Mouse (Mus musculus) CD4-positive naive resting alpha-beta T cell, adult 57 days (primary cell): ENCODE data around the gene Slc5a5. TPM values are rescaled to one million over a fixed set of nuclear protein-coding genes. Genes with fewer than 3 reads are reported as not detected.

Experiments used
- total RNA-seq: library from RNA; stranded (reverse); gene quantifications from one replicate; pipeline ENCODE4 v1.2.4, GENCODE M21; 2023

Gene Slc5a5
- total RNA-seq, result 0.18 TPM

DNA sequence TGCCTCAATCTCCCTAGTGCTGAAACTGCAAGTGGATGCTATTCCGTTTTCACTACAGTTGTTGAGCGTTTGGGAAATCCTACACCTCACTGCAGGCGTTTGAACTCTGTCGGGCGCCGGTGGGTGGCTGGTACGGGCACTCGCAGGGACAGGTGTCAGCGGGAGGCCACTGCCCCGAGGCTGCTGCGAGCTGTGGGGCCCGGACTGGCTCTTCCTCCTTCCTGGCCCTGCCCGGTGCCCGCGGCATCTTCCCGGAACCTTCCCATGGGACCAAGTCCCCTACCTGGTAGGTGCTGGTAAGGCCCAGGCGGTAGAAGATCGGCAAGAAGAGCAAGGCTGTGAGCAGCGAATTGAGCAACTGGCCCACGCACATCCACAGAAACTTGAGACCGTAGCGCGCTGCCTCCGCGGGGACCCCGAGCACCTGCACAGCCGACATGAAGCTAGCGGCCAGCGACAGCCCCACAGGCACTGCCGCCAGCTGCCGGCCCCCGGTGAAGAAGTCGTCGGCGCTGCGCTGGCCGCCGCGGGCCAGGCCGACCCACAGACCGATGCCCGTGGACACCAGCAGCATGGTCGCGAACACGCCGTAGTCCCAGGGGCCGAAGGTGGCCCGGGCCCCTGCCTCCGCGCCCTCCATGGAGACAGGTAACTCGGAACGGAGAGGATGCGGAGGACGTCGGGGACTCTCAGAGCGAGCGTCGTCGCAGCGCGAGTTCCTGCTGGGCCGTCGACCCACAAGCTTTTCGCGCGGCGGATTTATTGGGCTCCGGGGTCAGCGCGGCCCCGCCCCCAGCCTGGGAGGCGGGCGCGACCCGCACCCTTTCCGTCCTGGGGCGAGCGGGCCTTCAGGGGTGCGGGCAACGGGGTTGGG, at the start of gene Slc5a5:
TSS of gene Slc5a5 (minus strand) at position 736 of the 874 bp plus-strand sequence.

GRCm38 (mm10) chr8:70905831-70906736, 13.5 kb upstream of the Slc5a5 start, which contains the start of gene Map1s:
TSS of gene Map1s (plus strand) at chr8:70905932.

DNA sequence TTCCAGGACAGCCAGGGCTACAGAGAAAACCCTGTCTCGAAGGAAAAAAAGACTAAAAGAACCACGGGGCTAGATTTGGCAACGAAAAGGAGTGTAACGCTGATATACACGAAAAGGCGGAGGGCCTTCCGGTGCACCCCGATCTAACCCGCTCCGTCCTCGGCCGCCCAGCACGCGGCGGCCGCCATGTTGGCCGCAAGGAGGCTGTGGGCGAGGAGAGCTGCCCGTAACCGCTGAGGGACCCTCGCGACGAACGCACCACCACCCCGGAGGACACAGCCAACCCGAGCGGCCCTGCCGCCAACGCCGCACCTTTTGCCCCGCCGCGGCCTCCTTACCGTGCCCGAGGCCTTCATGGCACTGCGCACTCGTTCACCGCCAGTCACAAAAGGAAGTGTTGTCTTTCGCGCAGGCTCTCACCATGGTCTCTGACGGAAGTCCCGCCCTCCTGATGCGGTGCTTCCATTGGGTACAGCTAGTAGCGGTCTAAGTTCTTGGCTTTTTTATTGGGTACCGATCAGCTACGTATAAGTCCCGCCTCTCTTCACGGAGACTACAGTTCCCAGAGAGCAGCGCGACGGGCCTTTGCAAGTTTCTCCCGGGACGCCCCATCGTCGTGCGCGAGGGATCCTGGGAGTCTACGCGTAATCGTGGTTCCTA, 4.6 kb upstream of the Slc5a5 start, which contains the start of gene Rpl18a:
TSS of gene Rpl18a (minus strand) at position 392 of the 660 bp plus-strand sequence.

DNA sequence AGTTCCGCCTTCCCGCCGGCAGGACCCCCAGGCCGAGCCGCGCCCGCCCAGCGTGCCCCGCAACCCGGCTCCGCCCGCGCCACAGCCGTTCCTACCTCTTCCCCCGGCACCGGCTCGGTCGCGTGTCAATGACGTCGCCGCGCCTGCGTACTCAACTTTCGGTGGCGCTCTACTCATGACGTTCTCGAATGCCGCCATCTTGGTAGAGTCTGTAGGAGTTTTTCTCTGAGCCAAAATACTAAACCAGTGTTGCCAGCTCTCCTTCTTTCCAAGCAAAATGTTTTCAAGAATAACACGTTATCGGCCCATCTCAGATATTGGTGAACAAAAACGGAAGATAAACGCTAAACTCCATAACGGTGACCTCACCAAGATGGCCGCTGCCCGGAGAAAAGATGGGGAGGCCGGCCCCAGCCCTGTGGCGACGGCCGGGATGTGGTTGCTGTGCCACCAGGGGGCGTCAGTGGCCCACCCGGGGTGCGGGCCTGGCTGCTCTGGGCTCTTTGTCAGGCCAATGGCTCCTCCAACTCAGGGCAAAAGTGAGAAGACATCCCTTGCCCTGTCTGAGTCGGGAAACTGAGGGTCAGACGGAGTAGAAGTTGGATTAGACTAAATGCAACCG, 19.1 kb downstream of the Slc5a5 start, which contains the start of gene Ccdc124:
TSS of gene Ccdc124 (minus strand) at position 572 of the 622 bp plus-strand sequence.

DNA sequence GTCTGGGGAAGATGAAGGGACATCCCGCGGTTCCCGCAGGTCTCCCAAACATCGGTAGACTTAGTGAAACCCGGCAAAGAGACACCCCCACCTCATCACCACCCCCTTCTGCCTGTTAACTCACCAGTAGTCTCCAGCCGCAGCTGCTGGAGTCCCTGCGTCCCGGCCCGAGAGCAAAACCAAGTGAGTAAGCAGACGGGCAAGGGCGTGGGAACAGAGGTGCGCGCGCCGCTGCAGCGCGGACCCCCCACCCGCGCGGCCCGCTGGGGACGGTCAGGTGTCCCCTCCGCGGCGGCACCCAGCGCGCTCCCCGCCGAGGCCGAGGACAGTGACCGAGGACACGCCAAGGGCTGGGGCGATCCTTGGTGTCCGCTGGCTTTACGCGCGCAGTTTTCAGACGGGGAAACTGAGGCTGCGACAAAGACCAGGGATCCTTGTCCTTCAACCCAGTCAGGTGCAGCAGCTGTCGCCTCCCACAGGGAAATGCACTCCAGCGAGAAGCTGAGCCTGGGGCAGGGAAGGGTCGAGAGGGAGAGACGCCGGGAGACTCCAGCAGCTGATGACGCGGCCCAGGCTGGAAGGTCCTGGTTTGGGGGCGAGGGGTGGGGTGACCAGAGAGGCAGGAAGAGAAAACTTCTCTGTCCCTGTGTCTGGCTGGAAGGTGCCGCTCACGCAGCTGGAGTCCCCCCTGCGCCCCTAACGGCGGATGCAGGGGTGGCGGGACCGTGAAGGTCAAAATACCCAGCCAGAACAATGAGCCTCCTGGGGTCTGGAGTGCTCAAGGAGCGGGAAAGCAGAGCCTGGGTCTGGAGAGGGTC, 29.5 kb downstream of the Slc5a5 start, which contains the start of gene Kcnn1:
TSS of gene Kcnn1 (minus strand) at position 435 of the 818 bp plus-strand sequence.

GRCm38 (mm10) chr8:70839408-70840351, 52.9 kb downstream of the Slc5a5 start, which contains the start of gene Arrdc2:
TSS of gene Arrdc2 (minus strand) at chr8:70839720.

Other genes starting within 250 kb of the Slc5a5 start
- 2.0 TPM for gene Pgpep1, start 232.4 kb downstream of the Slc5a5 start, total RNA-seq
- 109 TPM for gene Lsm4, start 219.5 kb downstream of the Slc5a5 start, total RNA-seq
- 1,593 TPM for gene Jund, start 193.8 kb downstream of the Slc5a5 start, total RNA-seq
- gene Iqcn, start 189.3 kb downstream of the Slc5a5 start, total RNA-seq, result 9.8 TPM
- not detected for gene Gm3336, start 174.2 kb downstream of the Slc5a5 start, total RNA-seq
- gene Pde4c, start 169.0 kb downstream of the Slc5a5 start, total RNA-seq, result 0.30 TPM
- gene Rab3a, start 138.1 kb downstream of the Slc5a5 start, total RNA-seq, result 7.0 TPM
- gene Mpv17l2, start 131.8 kb downstream of the Slc5a5 start, total RNA-seq, result 19.3 TPM
- gene Pik3r2, start 116.0 kb downstream of the Slc5a5 start, total RNA-seq, result 18.3 TPM
- gene Mast3, start 87.7 kb downstream of the Slc5a5 start, total RNA-seq, result 171 TPM
- gene Il12rb1, start 84.3 kb downstream of the Slc5a5 start, total RNA-seq, result 2.2 TPM
- 38.4 TPM for gene Arrdc2, start 53.0 kb downstream of the Slc5a5 start, total RNA-seq
- not detected for gene Kcnn1, start 29.5 kb downstream of the Slc5a5 start, total RNA-seq
- 44.1 TPM for gene Ccdc124, start 18.8 kb downstream of the Slc5a5 start, total RNA-seq
- 4,793 TPM for gene Rpl18a, start 4.7 kb upstream of the Slc5a5 start, total RNA-seq
- gene Map1s, start 13.2 kb upstream of the Slc5a5 start, total RNA-seq, result 53.1 TPM